Mouse (Mus musculus) liver, adult 2 months (tissue): ENCODE results near the gene Fto. TPM values are rescaled to one million over a fixed set of nuclear protein-coding genes. Genes with fewer than 3 reads are reported as not detected.

Source experiments
- DNase-seq: peaks from one replicate; pipeline ENCODE4 v3.0.0-alpha.2; 2011; ENCODE audit warnings: low read depth, low spot score; ENCODE audit errors: extremely low read depth
- H3K27ac ChIP-seq: fragments of 200-500 bp; replicated peaks from 2 replicates; pipeline ENCODE4 v1.5.1; 2012; ENCODE audit warnings: low read depth, mild to moderate bottlenecking, control low read depth, inconsistent platforms, low read length; ENCODE audit not compliant: insufficient read depth
- H3K27me3 ChIP-seq: fragments of 200-500 bp; 2 replicates; pipeline ENCODE4 v1.6.1; 2012; ENCODE audit warnings: mild to moderate bottlenecking, moderate library complexity, low read length, inconsistent platforms; ENCODE audit not compliant: control insufficient read depth, insufficient read depth
- H3K36me3 ChIP-seq: fragments of 200-500 bp; 2 replicates; pipeline ENCODE4 v1.6.1; 2012; ENCODE audit warnings: low read length, inconsistent platforms; ENCODE audit not compliant: control insufficient read depth, insufficient read depth
- H3K4me1 ChIP-seq: fragments of 200-500 bp; 2 replicates; pipeline ENCODE4 v1.6.1; 2011; ENCODE audit warnings: low read length; ENCODE audit not compliant: control insufficient read depth, insufficient read depth
- H3K4me3 ChIP-seq: fragments of 200-500 bp; 2 replicates; pipeline ENCODE4 v1.5.1; 2011; ENCODE audit warnings: low read depth, mild to moderate bottlenecking, control low read depth, low read length, moderate library complexity; ENCODE audit not compliant: insufficient read depth
- H3K79me2 ChIP-seq: fragments of 200-500 bp; 2 replicates; pipeline ENCODE4 v1.6.1; 2012; ENCODE audit warnings: inconsistent platforms, mild to moderate bottlenecking, low read length, moderate library complexity; ENCODE audit not compliant: control insufficient read depth, insufficient read depth
- H3K9ac ChIP-seq: fragments of 200-500 bp; 2 replicates; pipeline ENCODE4 v1.6.1; 2012; ENCODE audit warnings: low read depth, mild to moderate bottlenecking, control low read depth, inconsistent platforms, low read length
- CTCF ChIP-seq: fragments of 200-500 bp; IDR thresholded peaks from 2 replicates; pipeline ENCODE4 v1.5.1; 2011; ENCODE audit warnings: low read depth, low read length, control low read depth
- POLR2A ChIP-seq: fragments of 200-500 bp; IDR thresholded peaks from 2 replicates; pipeline ENCODE4 v1.6.1; 2011; ENCODE audit warnings: low read length, control low read depth; ENCODE audit not compliant: insufficient read depth; ENCODE audit errors: extremely low read depth
- WGBS: fragments of 180-500 bp; shearing (Covaris S2); methylation state at CpG from one replicate; pipeline ENCODE4 v1.1.7; 2018; 5-methylcytosine and 5-hydroxymethylcytosine counted together
- polyA plus RNA-seq: library from polyadenylated mRNA; depleted of rRNA; stranded (reverse); fragments of >200 nt; gene quantifications from 2 replicates; pipeline ENCODE4 v1.2.3, GENCODE M21; 2012
- total RNA-seq: library from RNA; depleted of rRNA; stranded (reverse); fragments of >200 nt; gene quantifications from 2 replicates; pipeline ENCODE4 v1.2.3, GENCODE M21; 2014

Gene Fto
- total and polyA plus RNA-seq, 2 experiments: 14.1 to 15.6 TPM

GRCm38 (mm10) chr8:91326018-91326417 is 12.7 kb downstream of the Fto start:
- H3K4me3 ChIP-seq: no peak overlapping the region
- peaks cover 18% of the 10 kb centered on the region for H3K79me2 ChIP-seq
- peaks cover 11% of the 10 kb centered on the region for H3K4me1 ChIP-seq
- no peak for DNase-seq
- 82% methylated on average over 3 of the region's 3 CpGs for WGBS
- no peaks in the 10 kb centered on the region for H3K36me3 ChIP-seq
- H3K9ac ChIP-seq: no peak overlapping the region
- H3K27me3 ChIP-seq: no peaks in the 10 kb centered on the region
- TF ChIP-seq CTCF (no peak), POLR2A (no peak)
- no peak overlapping the region for H3K27ac ChIP-seq

GRCm38 (mm10) chr8:91326946-91327345 is 13.6 kb downstream of the Fto start:
- Histone ChIP-seq H3K4me1 (peaks cover 16% of the 10 kb centered on the region), H3K79me2 (peaks cover 18% of the 10 kb centered on the region), H3K27ac (no peak overlapping the region), H3K4me3 (no peak overlapping the region), H3K9ac (no peak overlapping the region), H3K36me3 (no peaks in the 10 kb centered on the region), H3K27me3 (no peaks in the 10 kb centered on the region)
- no peak for DNase-seq
- 95% methylated on average over 6 of the region's 6 CpGs for WGBS
- no peak for TF ChIP-seq CTCF
- TF ChIP-seq POLR2A: no peak

- no peak overlapping the region for H3K4me3 ChIP-seq
- peaks cover 19% of the 10 kb centered on the region for H3K4me1 ChIP-seq
- H3K27me3 ChIP-seq: no peaks in the 10 kb centered on the region
- H3K27ac ChIP-seq: no peak overlapping the region
- H3K9ac ChIP-seq: no peak overlapping the region
- TF ChIP-seq POLR2A (no peak), CTCF (no peak)
- H3K79me2 ChIP-seq: peaks cover 18% of the 10 kb centered on the region
- 95% methylated on average over 11 of the region's 11 CpGs for WGBS
- no peaks in the 10 kb centered on the region for H3K36me3 ChIP-seq
- DNase-seq: no peak
Observed at GRCm38 (mm10) chr8:91327471-91328205, 14.3 kb downstream of the Fto start.

- Histone ChIP-seq H3K79me2 (peaks cover 25% of the 10 kb centered on the region), H3K4me3 (no peak overlapping the region), H3K27ac (no peak overlapping the region), H3K27me3 (no peaks in the 10 kb centered on the region), H3K4me1 (peaks cover 15% of the 10 kb centered on the region), H3K9ac (no peak overlapping the region), H3K36me3 (no peaks in the 10 kb centered on the region)
- no peak for TF ChIP-seq CTCF
- no peak for TF ChIP-seq POLR2A
- WGBS: 50% methylated on average over 9 of the region's 9 CpGs
- peak; percentile 59 for DNase-seq
Observed at GRCm38 (mm10) chr8:91329056-91329455, 15.7 kb downstream of the Fto start.

GRCm38 (mm10) chr8:91329461-91329850 is 16.1 kb downstream of the Fto start:
- no peak overlapping the region for H3K27ac ChIP-seq
- no peak for DNase-seq
- H3K36me3 ChIP-seq: no peaks in the 10 kb centered on the region
- H3K79me2 ChIP-seq: peaks cover 27% of the 10 kb centered on the region
- H3K27me3 ChIP-seq: no peaks in the 10 kb centered on the region
- no peak overlapping the region for H3K9ac ChIP-seq
- peaks cover 13% of the 10 kb centered on the region for H3K4me1 ChIP-seq
- H3K4me3 ChIP-seq: no peak overlapping the region
- TF ChIP-seq POLR2A (no peak), CTCF (no peak)
- WGBS: 40% methylated on average over 6 of the region's 6 CpGs
